Mouse (Mus musculus): Measurements from ENCODE around the gene Hspa1l.
A peak's percentile ranks its signal among the peaks of the same experiment; 100 is the strongest.
"Not testable (repeated sequence)": the region's sequence is repeated elsewhere in the genome, so short reads cannot be mapped to it uniquely, and the experiment has no call there.

Gene Hspa1l

GRCm38 (mm10) chr17:34972069-34972749, at the start of gene Hspa1l, which contains the start of gene Hspa1a:
TSS of gene Hspa1l (plus strand) at chr17:34972703.
TSS of gene Hspa1a (minus strand) at chr17:34972156.
- peak; percentile 84 to 95 for DNase-seq

DNA sequence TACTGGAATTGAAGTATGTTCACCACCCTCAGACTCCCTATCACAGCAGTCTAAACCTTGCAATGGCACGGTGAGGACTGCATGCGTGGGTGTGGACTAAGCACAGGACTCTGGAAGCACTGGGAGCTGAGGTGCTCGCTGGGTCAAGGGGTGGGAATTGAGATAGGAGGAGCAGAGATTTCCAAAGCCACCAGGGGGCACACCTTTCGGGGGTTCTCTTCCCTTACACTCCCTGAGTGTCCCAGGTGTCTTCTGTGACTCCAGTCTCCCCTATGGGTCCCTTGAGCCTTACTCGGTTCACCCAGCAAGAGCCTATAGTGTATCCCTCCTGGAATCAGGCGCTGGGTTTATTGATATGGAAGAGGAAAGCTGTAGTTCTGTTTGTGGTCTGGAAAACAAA, 49.6 kb upstream of the Hspa1l start:
- DNase-seq: peak in 1 of 2 experiments; percentile 52

GRCm38 (mm10) chr17:34924258-34924657, 48.2 kb upstream of the Hspa1l start:
- no peak for DNase-seq

DNA sequence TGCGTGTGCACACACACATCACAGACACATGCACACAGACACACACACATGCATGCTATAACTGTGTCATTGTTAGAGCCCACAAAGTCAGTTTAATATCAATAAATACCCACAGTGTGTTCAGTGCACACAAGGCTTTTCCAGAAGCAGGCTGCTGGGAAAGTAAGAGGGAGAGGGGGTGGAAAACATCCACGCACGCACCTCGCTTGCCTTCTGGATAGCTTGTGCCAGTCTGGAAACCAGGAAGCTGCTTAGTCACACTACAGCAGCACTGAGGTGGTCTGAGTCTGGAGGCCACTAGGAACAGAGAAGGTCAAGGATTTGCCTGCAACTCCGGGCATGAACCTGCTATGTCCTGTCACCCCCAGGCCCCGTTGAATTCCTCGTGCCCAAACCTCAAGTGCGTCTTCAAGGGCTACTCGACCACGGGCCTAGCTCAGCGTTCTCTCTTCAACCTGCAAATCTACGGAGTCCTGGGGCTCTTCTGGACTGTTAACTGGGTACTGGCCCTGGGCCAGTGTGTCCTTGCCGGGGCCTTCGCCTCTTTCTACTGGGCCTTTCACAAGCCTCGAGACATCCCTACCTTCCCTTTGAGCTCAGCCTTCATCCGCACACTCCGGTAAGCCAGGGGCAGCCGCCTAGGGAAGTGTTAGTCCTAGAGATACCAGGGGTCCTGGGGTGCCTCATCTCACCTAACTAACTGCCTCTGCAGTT, 45.0 kb upstream of the Hspa1l start:
- DNase-seq: no peak

DNA sequence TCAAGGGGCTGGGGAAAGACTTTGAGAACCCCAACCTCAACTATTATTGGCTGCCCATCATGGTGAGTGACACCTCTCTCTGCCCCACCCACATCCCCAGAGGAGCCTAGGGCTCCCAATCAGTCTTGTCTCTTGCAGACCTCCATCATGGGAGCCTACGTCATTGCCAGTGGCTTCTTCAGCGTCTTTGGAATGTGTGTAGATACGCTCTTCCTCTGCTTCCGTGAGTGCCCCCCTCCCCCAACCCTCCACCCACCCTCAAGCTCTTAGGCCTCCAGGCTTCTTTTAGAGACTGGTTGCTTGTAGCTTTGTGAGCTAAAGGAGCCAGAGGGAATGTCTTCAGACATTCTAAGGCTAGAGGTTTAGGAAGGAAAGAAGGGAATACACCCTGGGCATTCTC, 43.7 kb upstream of the Hspa1l start:
- DNase-seq: no peak

GRCm38 (mm10) chr17:34931061-34931734, 41.3 kb upstream of the Hspa1l start, which contains the start of gene Neu1:
TSS of gene Neu1 (plus strand) at chr17:34931253.
- DNase-seq: peak; percentile 100

DNA sequence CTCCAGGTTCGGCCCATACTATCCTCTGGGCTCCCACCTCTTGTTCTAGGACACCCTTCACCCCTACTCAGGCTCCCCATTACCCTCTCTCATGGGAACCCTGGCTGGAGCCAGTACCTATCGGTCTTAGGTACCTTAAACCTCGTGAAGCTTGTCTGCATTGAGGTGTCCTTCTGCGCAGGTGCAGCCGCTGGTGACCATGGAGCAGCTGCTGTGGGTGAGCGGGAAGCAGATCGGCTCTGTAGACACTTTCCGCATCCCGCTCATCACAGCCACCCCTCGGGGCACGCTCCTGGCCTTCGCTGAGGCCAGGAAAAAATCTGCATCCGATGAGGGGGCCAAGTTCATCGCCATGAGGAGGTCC, 40.8 kb upstream of the Hspa1l start:
- peak in 1 of 2 experiments; percentile 56 for DNase-seq

GRCm38 (mm10) chr17:34932287-34932686, 40.2 kb upstream of the Hspa1l start:
- DNase-seq: no peak

- peak; percentile 79 to 80 for DNase-seq
Measured at GRCm38 (mm10) chr17:34934031-34934430, 38.5 kb upstream of the Hspa1l start.

- peak; percentile 56 to 72 for DNase-seq
Measured at GRCm38 (mm10) chr17:34934830-34935229, 37.7 kb upstream of the Hspa1l start.

DNA sequence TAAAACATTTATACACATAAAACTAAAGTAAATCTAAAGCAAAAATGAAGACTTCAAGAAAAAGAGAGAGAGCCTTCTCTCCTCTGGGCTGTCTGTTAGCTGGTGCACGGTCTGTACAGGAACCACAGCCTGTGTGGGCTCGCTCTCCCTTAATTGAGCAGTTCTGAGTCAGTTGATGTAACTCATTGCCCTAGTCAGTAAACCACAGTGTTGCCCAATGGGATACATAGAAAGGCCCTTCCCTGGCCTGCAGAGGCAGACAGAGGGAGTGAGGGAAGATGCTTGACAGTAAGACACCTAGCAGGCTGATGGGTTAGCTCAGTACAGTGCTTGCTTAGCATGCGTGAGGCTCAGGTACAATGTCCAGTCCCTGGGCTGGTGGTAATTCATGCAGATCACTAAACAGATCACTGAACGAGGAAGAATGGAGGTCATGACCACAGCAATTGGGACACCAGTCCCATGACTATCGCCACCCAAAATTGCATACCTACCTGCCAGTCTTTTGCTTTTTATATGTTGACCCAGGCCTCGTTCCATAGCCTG, 34.5 kb upstream of the Hspa1l start:
- peak; percentile 70 to 79 for DNase-seq

- DNase-seq: peak in 1 of 2 experiments; percentile 49
Measured at GRCm38 (mm10) chr17:34941344-34942041, 31.0 kb upstream of the Hspa1l start.

DNA sequence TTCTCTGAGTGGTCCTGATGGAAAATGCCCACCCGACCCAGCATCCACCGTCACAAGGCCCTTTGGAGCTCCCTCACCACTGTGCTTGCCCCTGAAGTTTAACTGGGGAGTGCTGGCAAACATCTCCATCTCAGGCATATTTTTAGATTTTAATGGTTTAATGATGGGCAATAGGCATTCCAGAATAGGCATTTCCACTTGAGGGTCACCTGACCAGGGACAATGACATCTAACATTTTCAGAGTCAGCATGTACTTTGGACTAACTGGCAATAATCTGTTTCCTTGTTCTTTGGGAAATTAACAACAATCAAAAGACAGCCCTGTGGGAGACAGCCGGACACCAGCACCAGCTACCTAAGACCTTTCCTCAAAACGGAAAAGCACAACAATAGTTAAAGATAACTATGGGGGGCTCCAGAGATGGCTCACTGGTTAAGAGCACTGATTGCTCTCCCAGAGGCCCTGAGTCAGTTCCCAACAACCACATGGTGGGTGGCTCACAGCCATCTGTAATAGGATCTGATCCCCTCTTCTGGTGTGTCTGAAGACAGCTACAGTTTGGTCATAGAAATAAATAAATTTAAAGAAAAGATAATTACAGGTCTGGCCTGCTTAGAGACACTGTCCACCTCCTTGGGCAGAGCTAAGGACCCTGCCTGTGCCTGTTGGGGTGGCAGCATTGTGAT, 29.2 kb upstream of the Hspa1l start:
- DNase-seq: peak; percentile 48 to 71

GRCm38 (mm10) chr17:34944362-34944761, 28.1 kb upstream of the Hspa1l start:
- peak; percentile 60 to 65 for DNase-seq

- peak; percentile 73 to 78 for DNase-seq
Measured at GRCm38 (mm10) chr17:34946486-34947140, 25.9 kb upstream of the Hspa1l start.

DNA sequence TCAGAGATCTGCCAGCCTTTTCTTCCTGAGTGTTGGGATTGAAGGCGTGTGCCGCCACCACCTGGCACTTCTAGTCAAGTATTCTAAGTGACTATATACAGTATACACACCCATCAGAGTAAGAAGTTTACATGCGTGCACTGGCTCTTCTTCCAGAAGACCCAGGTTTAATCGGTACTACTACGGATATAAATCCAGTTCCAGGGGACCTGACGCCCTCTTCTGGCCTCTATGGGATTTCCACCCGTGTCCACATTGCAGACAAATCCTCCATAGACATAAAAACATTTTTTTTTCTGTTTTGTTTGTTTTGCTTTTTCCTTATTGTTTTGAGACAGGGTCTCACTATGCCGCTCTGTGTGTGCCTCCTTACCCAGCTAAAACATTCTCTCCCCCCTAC, 24.9 kb upstream of the Hspa1l start:
- DNase-seq: peak; percentile 77

DNA sequence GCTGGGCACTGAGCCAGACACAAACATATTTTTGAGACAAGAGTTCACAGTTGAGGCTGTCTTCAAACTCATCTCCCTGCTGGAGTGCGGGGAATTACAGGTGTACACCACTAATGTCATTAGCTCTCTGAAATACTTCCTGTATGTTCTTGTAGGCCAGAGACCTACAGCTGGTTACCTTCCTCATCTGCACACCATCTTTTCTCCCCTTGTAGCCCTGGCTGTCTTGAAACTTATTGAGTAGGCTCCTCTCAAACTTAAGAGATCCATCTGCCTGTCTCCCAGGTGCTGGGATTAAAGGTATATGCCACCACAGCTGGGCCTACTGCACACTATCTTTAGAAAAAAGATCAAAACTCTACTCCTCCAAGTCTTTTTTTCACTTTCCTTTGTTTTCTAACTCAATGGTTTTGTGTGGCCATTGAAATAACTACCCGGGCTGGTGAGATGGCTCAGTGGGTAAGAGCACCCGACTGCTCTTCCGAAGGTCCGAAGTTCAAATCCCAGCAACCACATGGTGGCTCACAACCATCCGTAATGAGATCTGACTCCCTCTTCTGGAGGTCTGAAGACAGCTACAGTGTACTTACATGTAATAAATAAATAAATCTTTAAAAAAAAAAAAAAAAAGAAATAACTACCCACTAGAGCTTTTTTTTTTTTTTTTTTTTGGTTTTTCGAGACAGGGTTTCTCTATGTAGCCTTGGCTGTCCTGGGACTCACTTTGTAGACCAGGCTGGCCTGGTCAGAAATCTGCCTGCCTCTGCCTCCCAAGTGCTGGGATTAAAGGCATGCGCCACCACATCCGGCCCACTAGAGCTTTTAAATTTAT, 23.6 kb upstream of the Hspa1l start:
- DNase-seq: not testable (repeated sequence)

DNA sequence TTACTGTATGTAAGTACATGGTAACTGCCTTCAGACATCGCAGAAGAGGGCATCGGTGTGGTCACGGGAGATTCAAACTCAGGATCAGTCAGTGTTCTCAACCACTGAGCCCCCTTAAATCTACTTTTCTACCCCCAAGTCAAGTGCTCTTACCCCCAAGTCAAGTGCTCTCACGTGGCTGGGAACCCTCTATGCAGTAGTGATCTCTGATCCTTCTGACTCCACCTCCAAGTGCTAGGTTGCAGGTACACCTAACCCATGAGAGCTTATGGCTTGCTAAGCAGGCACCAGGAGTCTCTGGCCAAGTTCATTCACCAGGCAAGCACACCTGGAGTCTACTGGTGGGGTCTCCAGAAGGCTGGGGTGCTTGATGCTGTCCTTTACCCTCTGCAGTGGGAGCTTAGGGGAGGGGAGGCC, 22.9 kb upstream of the Hspa1l start:
- no peak for DNase-seq

DNA sequence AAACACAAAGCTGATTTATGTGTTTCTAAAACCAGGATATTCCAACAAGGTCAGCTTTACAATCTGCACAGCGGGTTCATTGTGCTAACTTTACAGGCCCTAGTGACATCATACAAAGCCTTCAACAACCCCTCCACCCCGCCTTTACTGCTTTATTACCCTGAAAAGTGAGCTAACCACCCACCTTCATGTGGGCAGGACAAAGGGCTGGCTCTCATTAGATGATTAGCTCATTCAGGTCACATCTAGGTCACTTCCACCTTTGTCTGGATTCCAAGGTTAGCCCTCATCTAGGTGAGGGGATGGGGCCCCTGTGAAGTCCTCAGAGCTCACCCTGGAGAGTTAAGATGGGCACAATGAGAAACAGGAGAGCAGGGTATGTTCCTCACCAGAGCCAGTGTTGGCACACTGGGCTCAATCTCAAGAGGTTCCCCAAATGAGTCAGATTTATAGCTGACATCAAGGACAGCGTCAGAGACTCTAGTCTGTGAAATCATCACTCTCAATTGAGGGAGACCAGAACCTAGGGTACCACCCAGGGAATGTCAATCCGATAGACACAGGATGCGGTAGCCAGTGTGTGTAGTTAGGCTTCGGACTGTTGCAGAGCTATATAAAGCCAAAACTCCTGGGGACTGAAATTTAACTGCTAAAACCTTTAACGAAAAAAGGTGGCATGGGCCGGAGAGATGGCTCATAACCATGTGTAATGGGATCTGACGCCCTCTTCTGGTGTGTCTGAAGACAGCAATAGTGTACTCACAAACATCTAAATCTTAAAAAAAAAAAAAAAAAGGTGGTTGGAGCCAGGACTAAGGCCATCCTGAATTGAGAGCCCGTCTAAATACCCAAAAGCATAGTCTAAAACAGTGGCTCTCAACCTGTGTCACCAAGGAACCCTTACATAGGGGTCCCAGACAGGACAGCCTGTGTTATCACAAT, 21.7 kb upstream of the Hspa1l start:
- DNase-seq: no peak

All from kidney, postnatal 36 days (tissue).